Mouse (Mus musculus) E14TG2a.4 (cell line): ENCODE measurements around the gene Prelid1.

Experiments
- CTCF ChIP-seq: conservative IDR thresholded peaks from 2 replicates; pipeline ENCODE4 v1.5.1; 2014; ENCODE audit warnings: low read length
- POU5F1 ChIP-seq: IDR thresholded peaks from 2 replicates; pipeline ENCODE4 v1.6.1; 2014; ENCODE audit warnings: low read length, borderline replicate concordance

DNA sequence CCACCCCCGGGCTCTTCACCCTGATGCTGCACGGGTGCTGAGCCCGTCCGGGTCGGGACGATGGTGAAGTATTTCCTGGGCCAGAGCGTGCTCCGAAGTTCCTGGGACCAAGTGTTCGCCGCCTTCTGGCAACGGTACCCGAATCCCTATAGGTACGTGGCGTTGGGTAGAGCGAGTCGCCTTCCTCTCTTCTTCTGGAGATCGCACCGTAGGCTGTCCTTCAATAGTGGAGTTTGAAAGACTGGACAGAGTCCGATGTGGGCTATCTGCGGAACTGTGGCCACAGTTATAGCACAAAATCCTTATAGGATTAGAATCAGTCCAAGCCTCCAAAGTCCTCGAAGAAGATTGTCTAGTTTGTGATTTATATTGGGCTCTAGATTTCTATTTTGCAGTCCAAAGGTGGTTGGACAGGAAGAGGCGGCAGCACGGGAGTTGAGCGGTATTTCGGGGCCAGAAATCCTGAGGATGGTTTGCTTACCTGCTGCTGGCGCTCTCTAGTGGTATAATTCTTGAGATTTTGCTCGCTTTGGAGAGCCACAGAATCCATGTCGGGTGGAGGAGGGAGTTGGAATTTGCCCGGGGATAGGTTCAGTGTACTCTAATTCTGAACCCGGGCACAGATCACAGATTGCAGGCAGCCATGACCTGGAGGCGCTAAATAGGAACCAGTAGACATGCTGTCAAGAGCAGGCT lies 2.0 kb downstream of the Prelid1 start:
- TF ChIP-seq CTCF, result 0 out of 2 replicates have a peak, but pooled peaks have one; percentile 4
- TF ChIP-seq POU5F1, result no peak
